Mouse (Mus musculus) intestine, embryonic 16.5 days (tissue): ENCODE measurements around the gene Plcl2. TPM values are rescaled to one million over a fixed set of nuclear protein-coding genes. Genes with fewer than 3 reads are reported as not detected.
"Not testable (repeated sequence)": the region's sequence is repeated elsewhere in the genome, so short reads cannot be mapped to it uniquely, and the experiment has no call there.

Experiments
- ATAC-seq: fragments of 200-750 bp; cut with Nextera tagmentation; 2 replicates; pipeline ENCODE4 v1.8.0; 2017; ENCODE audit warnings: moderate TSS enrichment, moderate library complexity
- H3K27ac ChIP-seq: fragments of 300-500 bp; sonication (generic); 2 replicates; pipeline ENCODE4 v1.5.1; 2014; ENCODE audit warnings: mild to moderate bottlenecking, low read length
- H3K27me3 ChIP-seq: fragments of 300-500 bp; sonication (generic); replicated peaks from 2 replicates; pipeline ENCODE4 v1.6.1; 2014; ENCODE audit warnings: low read length, control low read depth, mixed read lengths; ENCODE audit not compliant: control insufficient read depth, insufficient read depth
- H3K36me3 ChIP-seq: fragments of 300-500 bp; sonication (generic); 2 replicates; pipeline ENCODE4 v1.6.1; 2014; ENCODE audit warnings: low read length, control low read depth; ENCODE audit not compliant: control insufficient read depth, insufficient read depth
- H3K4me1 ChIP-seq: fragments of 300-500 bp; sonication (generic); 2 replicates; pipeline ENCODE4 v1.6.1; 2014; ENCODE audit warnings: low read length, control low read depth, mixed read lengths; ENCODE audit not compliant: control insufficient read depth, insufficient read depth
- H3K4me2 ChIP-seq: fragments of 300-500 bp; sonication (generic); 2 replicates; pipeline ENCODE4 v1.6.1; 2014; ENCODE audit warnings: low read depth, low read length, control low read depth
- H3K4me3 ChIP-seq: fragments of 300-500 bp; sonication (generic); 2 replicates; pipeline ENCODE4 v1.5.1; 2014; ENCODE audit warnings: mild to moderate bottlenecking, low read length
- H3K9ac ChIP-seq: fragments of 300-500 bp; sonication (generic); 2 replicates; pipeline ENCODE4 v1.6.1; 2014; ENCODE audit warnings: low read depth, low read length
- H3K9me3 ChIP-seq: fragments of 300-500 bp; sonication (generic); 2 replicates; pipeline ENCODE4 v1.6.1; 2016; ENCODE audit warnings: low read length, control low read depth; ENCODE audit not compliant: control insufficient read depth
- WGBS: fragments of 180-500 bp; shearing (Covaris S2); extraction: QIAGEN DNeasy Blood & Tissue Kit; methylation state at CpG from one replicate; pipeline ENCODE4 v1.1.7; 2014; 5-methylcytosine and 5-hydroxymethylcytosine counted together
- polyA plus RNA-seq: library from polyadenylated mRNA; unstranded; fragments of >200 nt; fragmentation: Nextera tagmentation; extraction: Ambion mirVana; gene quantifications from 2 replicates; pipeline ENCODE4 v1.2.1, GENCODE M21; 2015

Gene Plcl2
- polyA plus RNA-seq, 1 experiment from 2014 or later: 4.0 TPM

DNA sequence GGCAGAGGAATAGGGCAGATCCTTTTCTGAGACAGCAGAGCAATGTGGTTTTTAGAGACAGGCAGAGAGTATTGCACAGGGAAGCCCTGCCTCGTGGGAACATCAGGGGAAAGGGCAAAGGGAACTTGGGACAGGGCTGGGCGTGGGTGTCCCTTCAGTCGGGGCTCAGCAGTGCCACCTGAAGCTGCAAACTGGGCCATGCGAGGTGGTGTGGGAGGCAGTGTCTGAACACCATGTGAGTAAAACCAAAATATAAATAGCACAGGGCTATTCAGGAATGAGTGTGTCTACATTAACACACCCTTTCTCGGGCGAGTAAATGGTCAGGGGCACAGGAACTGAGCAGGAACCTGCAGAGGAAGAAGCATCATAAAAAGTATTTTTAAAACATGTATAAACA lies 134.2 kb downstream of the Plcl2 start:
- H3K27ac ChIP-seq: no peak overlapping the region
- no peak overlapping the region for H3K4me2 ChIP-seq
- no peak overlapping the region for H3K9ac ChIP-seq
- peaks cover 3% of the 10 kb centered on the region for H3K36me3 ChIP-seq
- 48% methylated on average over 6 of the region's 6 CpGs for WGBS
- H3K9me3 ChIP-seq: peaks cover 7% of the 10 kb centered on the region; the same call in 1 of the 2 replicates
- no peak overlapping the region for H3K4me3 ChIP-seq
- no peaks in the 10 kb centered on the region for H3K4me1 ChIP-seq
- ATAC-seq: no peak
- H3K27me3 ChIP-seq: no peaks in the 10 kb centered on the region

DNA sequence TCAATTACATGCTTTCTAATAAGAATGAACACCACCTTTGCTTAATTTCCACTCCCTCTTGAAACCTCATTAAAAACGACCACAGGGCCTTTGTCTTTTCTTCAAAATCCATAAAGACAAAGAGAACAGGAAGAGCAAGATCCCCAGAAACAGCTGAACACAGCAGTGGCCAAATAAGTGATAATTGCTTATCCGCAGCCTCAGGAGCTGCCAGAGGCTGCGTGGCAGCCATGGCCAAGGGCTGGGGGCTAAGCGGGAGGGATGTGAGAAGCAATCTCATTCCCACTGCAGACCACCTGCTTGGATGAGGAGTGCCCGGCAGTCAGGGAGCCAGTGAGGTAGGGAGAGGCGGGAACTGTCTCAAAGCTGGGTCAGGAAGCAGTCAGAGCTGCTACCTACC lies 134.8 kb downstream of the Plcl2 start:
- WGBS: 47% methylated on average over 6 of the region's 6 CpGs
- Histone ChIP-seq H3K4me3 (no peak overlapping the region), H3K9me3 (peaks cover 10% of the 10 kb centered on the region; the same call in 1 of the 2 replicates), H3K27ac (no peak overlapping the region), H3K9ac (no peak overlapping the region), H3K36me3 (peaks cover 7% of the 10 kb centered on the region), H3K27me3 (no peaks in the 10 kb centered on the region), H3K4me1 (no peaks in the 10 kb centered on the region), H3K4me2 (no peak overlapping the region)
- no peak for ATAC-seq

DNA sequence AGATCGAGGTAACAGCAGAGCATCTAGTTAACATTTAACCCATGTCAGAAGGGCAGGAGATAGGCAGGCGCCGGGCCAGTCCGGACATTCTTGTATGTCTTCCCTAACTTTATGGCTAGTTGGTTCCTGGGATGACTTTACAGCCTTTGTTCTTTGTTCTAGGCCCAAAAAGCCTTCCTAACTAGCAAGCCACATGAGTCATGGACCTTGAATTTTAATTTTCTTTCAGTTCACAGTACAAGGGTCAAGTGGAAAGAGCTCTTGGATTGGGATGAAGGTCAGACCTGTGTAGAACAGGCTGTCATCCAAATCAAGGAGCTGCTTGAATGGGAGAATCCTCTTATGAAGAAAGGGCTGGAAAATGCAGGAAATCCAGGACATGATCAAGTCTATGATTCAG lies 138.9 kb downstream of the Plcl2 start:
- not testable (repeated sequence) for H3K4me1 ChIP-seq, H3K27ac ChIP-seq, H3K4me3 ChIP-seq, ATAC-seq, H3K9ac ChIP-seq, H3K27me3 ChIP-seq, H3K4me2 ChIP-seq, H3K36me3 ChIP-seq
- H3K9me3 ChIP-seq: peaks cover 10% of the 10 kb centered on the region; the same call in 1 of the 2 replicates
- 66% methylated on average over 4 of the region's 4 CpGs for WGBS

DNA sequence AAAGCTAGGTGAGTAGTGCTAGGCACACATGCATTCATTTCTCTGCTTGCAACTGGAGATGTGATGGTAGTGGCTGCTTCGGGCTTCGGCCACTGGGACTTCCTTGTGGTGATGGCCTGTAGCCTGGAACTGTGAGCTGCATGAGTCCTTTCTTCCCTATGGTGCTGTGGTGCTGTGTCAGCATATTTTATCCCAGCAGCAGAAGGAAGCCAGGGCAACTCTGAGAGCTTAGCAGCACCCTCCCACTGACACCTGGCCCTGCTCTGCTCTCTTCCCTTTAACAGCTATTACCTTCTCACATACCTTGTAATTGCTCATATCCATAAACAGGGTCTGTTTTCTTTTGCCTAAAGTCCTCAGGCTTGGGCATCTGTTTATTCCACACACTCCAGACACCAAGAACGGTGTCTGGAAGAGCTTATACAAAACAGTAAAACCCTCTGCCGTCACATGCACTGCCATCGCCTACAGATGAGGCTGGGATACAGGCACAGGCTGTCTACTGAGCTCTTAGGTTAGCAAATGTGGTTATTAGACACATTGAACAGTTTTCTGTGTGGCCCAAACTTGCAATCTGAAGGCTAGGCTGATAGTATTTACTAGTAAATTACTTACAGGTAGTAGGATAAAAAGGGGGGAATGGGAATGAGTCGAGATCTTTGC lies 139.7 kb downstream of the Plcl2 start:
- WGBS: 78% methylated on average over 6 of the region's 6 CpGs
- H3K9me3 ChIP-seq: peaks cover 10% of the 10 kb centered on the region; the same call in 1 of the 2 replicates
- H3K4me2 ChIP-seq: no peak overlapping the region
- no peaks in the 10 kb centered on the region for H3K27me3 ChIP-seq
- H3K4me1 ChIP-seq: no peaks in the 10 kb centered on the region
- ATAC-seq: no peak
- peaks cover 7% of the 10 kb centered on the region for H3K36me3 ChIP-seq
- H3K4me3 ChIP-seq: no peak overlapping the region
- H3K9ac ChIP-seq: no peak overlapping the region
- no peak overlapping the region for H3K27ac ChIP-seq

DNA sequence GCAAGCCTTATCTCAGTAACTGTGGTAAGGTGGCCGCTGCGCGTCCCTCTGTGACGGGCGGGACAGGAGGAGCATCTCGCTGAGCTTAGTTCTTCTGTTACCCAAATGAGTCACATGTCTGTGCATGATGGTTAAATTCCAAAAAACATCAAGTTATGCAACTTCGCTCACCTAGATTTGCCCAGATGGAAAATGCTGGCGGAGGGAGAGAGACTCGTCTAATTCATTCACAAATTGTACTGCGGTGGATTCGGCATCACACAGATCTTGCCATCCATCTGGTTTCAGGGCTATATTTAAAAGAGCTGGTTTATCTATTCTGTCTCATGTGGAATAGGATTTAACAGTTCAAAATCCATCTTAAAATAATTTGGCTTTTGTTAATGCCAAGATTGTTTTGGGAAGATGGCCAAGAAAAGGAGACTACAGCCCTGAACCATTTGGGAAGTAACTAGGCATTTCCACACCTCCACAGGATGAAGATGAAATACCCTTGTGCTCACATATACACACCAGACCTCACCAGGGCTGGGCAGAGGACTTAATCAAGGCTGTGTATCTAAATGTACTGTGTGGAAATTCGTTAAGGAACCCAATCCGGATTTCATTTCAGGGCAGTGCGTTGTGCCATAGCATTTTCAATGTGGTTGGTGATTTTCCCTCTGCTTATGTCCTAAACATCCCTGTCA lies 141.5 kb downstream of the Plcl2 start:
- H3K4me3 ChIP-seq: no peak overlapping the region
- H3K9me3 ChIP-seq: peaks cover 10% of the 10 kb centered on the region; the same call in 1 of the 2 replicates
- H3K4me2 ChIP-seq: no peak overlapping the region
- H3K4me1 ChIP-seq: 0 out of 2 replicates have a peak, but pooled peaks cover 2% of the 10 kb centered on the region
- H3K36me3 ChIP-seq: peaks cover 7% of the 10 kb centered on the region
- H3K9ac ChIP-seq: no peak overlapping the region
- H3K27me3 ChIP-seq: no peaks in the 10 kb centered on the region
- ATAC-seq: no peak
- WGBS: 93% methylated on average over 14 of the region's 14 CpGs
- H3K27ac ChIP-seq: no peak overlapping the region

DNA sequence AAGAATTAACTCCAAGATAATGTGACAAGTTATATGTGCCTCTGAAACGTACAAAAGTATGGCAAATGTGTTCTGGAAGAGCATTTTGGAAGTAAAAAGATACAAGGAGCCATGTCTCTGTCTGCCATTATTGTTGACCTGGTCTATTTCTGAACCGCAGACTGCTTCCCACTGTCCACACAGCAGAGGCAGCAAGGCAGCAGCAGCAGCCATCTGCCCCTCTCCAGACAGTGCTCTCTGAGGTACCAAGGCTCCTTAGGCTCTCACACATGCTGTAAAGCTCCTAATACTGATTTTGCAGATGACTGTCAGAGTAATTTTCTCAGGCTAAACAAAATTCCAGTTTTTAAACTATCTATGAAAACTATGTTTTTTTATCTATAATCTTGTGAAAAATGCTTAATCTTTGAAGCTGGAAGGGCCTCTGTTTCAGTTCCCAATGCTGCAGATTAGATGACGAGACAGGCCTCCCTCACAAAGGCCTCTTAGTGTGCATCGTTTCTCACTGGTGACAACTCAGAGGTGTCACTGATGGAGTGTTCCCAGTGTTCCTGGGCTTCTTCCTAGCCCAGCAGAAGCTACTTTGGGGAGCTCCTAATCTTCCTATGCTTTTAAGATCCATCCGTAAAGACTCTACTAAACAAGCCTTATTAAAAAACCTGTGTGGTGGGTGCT lies 145.7 kb downstream of the Plcl2 start:
- Histone ChIP-seq H3K9me3 (no peaks in the 10 kb centered on the region; the same call in 1 of the 2 replicates), H3K4me1 (0 out of 2 replicates have a peak, but pooled peaks cover 2% of the 10 kb centered on the region), H3K4me2 (no peak overlapping the region), H3K4me3 (no peak overlapping the region), H3K27ac (no peak overlapping the region), H3K36me3 (no peaks in the 10 kb centered on the region), H3K27me3 (no peaks in the 10 kb centered on the region), H3K9ac (no peak overlapping the region)
- whole genome bisulfite sequencing: 61% methylated on average over 5 of the region's 5 CpGs
- ATAC-seq: no peak

DNA sequence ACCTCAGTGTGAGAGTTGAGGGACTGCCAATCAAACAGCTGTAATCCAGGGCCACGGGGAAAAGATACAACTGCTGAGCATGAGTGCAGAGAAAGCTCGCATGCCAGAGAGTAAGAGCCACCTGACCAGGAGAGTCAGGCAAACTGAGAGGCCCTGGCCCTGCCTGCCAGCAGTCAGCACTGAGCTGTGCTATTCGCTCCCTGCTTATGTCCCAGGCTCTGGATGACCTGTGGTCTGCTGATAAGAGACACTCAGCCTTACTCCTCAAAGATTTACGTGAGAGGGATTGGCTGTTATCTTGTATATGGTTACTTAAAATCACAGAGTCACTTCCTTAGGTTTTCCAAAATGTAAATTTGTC lies 146.2 kb downstream of the Plcl2 start:
- ATAC-seq: peak; percentile 94
- no peaks in the 10 kb centered on the region for H3K36me3 ChIP-seq
- H3K27me3 ChIP-seq: no peaks in the 10 kb centered on the region
- H3K9me3 ChIP-seq: no peaks in the 10 kb centered on the region; the same call in 1 of the 2 replicates
- 0 out of 2 replicates have a peak, but pooled peaks cover 2% of the 10 kb centered on the region for H3K4me1 ChIP-seq
- H3K9ac ChIP-seq: no peak overlapping the region
- WGBS: 40% methylated on average over 4 of the region's 4 CpGs
- no peak overlapping the region for H3K4me2 ChIP-seq
- H3K4me3 ChIP-seq: no peak overlapping the region
- H3K27ac ChIP-seq: no peak overlapping the region

DNA sequence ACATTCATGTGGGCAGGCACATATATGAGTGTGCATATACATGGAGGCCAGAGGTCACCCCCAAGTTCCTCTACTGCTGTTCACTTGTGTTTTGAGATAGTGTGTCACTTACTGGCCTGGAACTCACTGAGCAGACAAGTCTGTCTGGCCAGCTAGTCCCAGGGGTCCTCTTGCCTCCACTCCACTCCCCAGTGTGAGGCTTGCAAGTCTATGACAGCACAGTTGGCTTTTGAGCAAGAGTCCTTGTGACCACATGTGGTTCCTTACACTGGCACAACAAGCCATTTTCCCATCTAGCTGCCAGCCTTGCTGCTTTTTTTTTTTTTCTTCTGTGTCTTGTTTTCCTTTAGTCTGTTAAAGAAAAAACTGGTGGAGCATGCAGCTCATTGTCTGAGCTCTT lies 148.1 kb downstream of the Plcl2 start:
- Histone ChIP-seq H3K27me3 (no peaks in the 10 kb centered on the region), H3K27ac (no peak overlapping the region), H3K4me3 (no peak overlapping the region), H3K9me3 (no peaks in the 10 kb centered on the region; the same call in 1 of the 2 replicates), H3K4me1 (0 out of 2 replicates have a peak, but pooled peaks cover 2% of the 10 kb centered on the region), H3K4me2 (no peak overlapping the region), H3K36me3 (no peaks in the 10 kb centered on the region), H3K9ac (no peak overlapping the region)
- no peak for ATAC-seq

DNA sequence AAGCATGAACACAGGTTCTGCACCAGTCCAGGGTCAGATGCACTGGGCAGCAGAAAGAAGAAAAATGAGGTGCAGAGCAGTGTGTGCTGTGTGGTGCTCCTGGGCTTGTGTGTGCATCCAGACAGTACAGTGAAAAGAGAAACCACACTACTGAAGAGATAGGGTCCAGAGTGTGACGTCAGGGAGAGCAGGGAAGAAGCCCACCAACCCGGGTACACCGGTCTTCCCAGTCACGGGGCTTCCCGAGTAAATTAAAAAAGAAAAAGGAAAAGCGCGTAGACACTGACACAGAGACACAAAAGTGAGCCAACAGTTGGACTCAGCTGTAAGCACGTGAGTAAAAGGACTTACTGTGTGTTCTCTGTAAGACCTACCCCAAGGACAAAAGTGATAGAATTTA lies 149.7 kb downstream of the Plcl2 start:
- Histone ChIP-seq H3K4me2 (no peak overlapping the region), H3K9ac (no peak overlapping the region), H3K4me1 (0 out of 2 replicates have a peak, but pooled peaks cover 2% of the 10 kb centered on the region), H3K36me3 (no peaks in the 10 kb centered on the region), H3K4me3 (no peak overlapping the region), H3K27me3 (no peaks in the 10 kb centered on the region), H3K9me3 (no peaks in the 10 kb centered on the region; the same call in 1 of the 2 replicates), H3K27ac (no peak overlapping the region)
- WGBS: 92% methylated on average over 8 of the region's 8 CpGs
- no peak for ATAC-seq
